Mouse (Mus musculus): ENCODE data around the gene 0610037L13Rik. TPM values are rescaled to one million over a fixed set of nuclear protein-coding genes. Genes with fewer than 3 reads are reported as not detected.

Gene 0610037L13Rik
- total RNA-seq, 1 experiment from 2014 or later: 68.1 TPM

DNA sequence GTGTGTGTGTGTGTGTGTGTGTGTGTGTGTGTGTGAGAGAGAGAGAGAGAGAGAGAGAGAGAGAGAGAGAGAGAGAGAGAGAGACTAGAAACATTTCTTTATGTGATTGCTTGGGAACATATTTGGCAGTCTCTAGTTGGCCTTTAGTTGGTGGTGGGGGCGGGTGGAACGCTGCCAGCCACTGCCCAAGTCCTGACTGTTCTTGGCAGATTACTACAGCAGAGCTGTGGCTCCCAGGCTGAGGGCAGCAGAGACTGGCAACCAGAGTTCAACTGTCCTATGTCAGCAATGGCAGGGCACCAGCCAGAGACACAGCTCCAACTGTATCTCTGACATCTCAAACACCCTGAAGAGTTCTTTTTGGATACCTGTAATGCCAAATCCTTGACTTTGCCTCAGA is 54.5 kb downstream of the 0610037L13Rik start:
- no peak for ATAC-seq (replicated peaks in 1 of 2; ENCODE audit: insufficient read depth in 1 of 2, low FRiP score in 2 of 2, low TSS enrichment in 1 of 2, low read depth in 1 of 2, poor library complexity in 2 of 2, severe bottlenecking in 2 of 2)

Other genes with a start within 250 kb of the 0610037L13Rik start
- not detected in 2 replicates for gene Dmrtb1, start 205.6 kb upstream of the 0610037L13Rik start, total RNA-seq (2017)
- 8.1 and 11.5 TPM in 2 replicates for gene Lrp8, start 87.6 kb upstream of the 0610037L13Rik start, total RNA-seq (2017)
- 217 and 291 TPM in 2 replicates for gene Magoh, start 10.1 kb upstream of the 0610037L13Rik start, total RNA-seq (2017)
- gene Cpt2, start 33.8 kb downstream of the 0610037L13Rik start, total RNA-seq (2017): 24.1 and 24.6 TPM in 2 replicates
- not detected in 2 replicates for gene Slc1a7, start 78.5 kb downstream of the 0610037L13Rik start, total RNA-seq (2017)
- gene Podn, start 206.6 kb downstream of the 0610037L13Rik start, total RNA-seq (2017): not detected in 2 replicates

Data from hematopoietic stem cell, adult 5-6 weeks (primary cell).